Mouse (Mus musculus) stomach, postnatal 0 days (tissue): ENCODE data around the gene Eif5b. TPM values are rescaled to one million over a fixed set of nuclear protein-coding genes. Genes with fewer than 3 reads are reported as not detected.
A peak's percentile ranks its signal among the peaks of the same experiment; 100 is the strongest.

Experiments
- ATAC-seq: fragments of 200-750 bp; cut with Nextera tagmentation; 2 replicates; pipeline ENCODE4 v1.8.0; 2017; ENCODE audit not compliant: low FRiP score, low TSS enrichment
- DNase-seq: peaks from one replicate; pipeline ENCODE4 v3.0.0-alpha.2; 2016; ENCODE audit warnings: low spot score
- H3K27ac ChIP-seq: fragments of 300-500 bp; sonication (generic); replicated peaks from 2 replicates; pipeline ENCODE4 v1.5.1; 2014; ENCODE audit warnings: mild to moderate bottlenecking, control low read depth
- H3K27me3 ChIP-seq: fragments of 300-500 bp; sonication (generic); 2 replicates; pipeline ENCODE4 v1.6.1; 2014; ENCODE audit warnings: low read length; ENCODE audit not compliant: control insufficient read depth, insufficient read depth
- H3K36me3 ChIP-seq: fragments of 300-500 bp; sonication (generic); 2 replicates; pipeline ENCODE4 v1.6.1; 2014; ENCODE audit warnings: low read length, mixed read lengths; ENCODE audit not compliant: control insufficient read depth, insufficient read depth
- H3K4me1 ChIP-seq: fragments of 300-500 bp; sonication (generic); replicated peaks from 2 replicates; pipeline ENCODE4 v1.6.1; 2014; ENCODE audit warnings: antibody characterized with exemption; ENCODE audit not compliant: control insufficient read depth, insufficient read depth
- H3K4me2 ChIP-seq: fragments of 300-500 bp; sonication (generic); replicated peaks from 2 replicates; pipeline ENCODE4 v1.6.1; 2014; ENCODE audit warnings: low read depth, mild to moderate bottlenecking, control low read depth, moderate library complexity
- H3K4me3 ChIP-seq: fragments of 300-500 bp; sonication (generic); 2 replicates; pipeline ENCODE4 v1.5.1; 2014; ENCODE audit warnings: low read depth, low read length, control low read depth
- H3K9ac ChIP-seq: fragments of 300-500 bp; sonication (generic); 2 replicates; pipeline ENCODE4 v1.6.1; 2014; ENCODE audit warnings: mild to moderate bottlenecking, low read length, control low read depth, mixed read lengths
- H3K9me3 ChIP-seq: fragments of 300-500 bp; sonication (generic); 2 replicates; pipeline ENCODE4 v1.6.1; 2016; ENCODE audit warnings: low read length; ENCODE audit not compliant: control insufficient read depth
- CTCF ChIP-seq: IDR thresholded peaks from 2 replicates; pipeline ENCODE4 v1.5.1; 2016; ENCODE audit warnings: antibody characterized with exemption, low read depth, mild to moderate bottlenecking, moderate library complexity
- EP300 ChIP-seq: optimal IDR thresholded peaks from 2 replicates; pipeline ENCODE3; 2016; ENCODE audit warnings: antibody characterized with exemption
- WGBS: fragments of 180-500 bp; shearing (Covaris S2); extraction: QIAGEN DNeasy Blood & Tissue Kit; methylation state at CpG from one replicate; pipeline ENCODE4 v1.1.7; 2014; 5-methylcytosine and 5-hydroxymethylcytosine counted together
- polyA plus RNA-seq: library from polyadenylated mRNA; unstranded; fragments of >200 nt; fragmentation: Nextera tagmentation; extraction: Ambion mirVana; gene quantifications from 2 replicates; pipeline ENCODE4 v1.2.1, GENCODE M21; 2015

Gene Eif5b
- polyA plus RNA-seq = 15.6 and 17.7 TPM in 2 replicates

DNA sequence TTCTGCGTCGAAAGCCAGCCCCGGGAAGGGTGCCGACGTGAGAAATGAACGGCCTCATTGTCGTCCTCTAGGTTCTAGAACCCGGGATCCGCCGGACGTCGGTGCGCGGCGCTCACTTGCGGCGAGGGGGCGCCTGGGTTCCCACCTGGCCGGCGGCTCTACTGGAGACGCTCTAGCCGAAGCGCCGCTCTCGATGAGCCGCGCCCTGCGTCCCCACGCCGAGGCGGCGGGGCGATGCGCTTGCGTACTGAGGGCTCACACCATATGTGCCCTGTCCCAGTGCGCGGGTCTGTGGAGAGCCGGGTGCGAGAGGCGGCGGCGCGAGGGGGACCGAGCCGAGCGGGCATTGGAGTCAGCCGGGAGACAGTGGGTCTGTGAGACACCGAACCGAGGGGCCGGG lies at the start of gene Eif5b, which contains the start of gene Txndc9:
TSS of gene Eif5b (plus strand) at position 144 of the 400 bp plus-strand sequence.
TSS of gene Txndc9 (minus strand) at position 27 of the 400 bp plus-strand sequence.
- ATAC-seq = peak; percentile 93
- H3K36me3 ChIP-seq = peaks cover 14% of the 10 kb centered on the region; the same call in 1 of the 2 replicates
- no peak for TF ChIP-seq EP300
- TF ChIP-seq CTCF = peak; percentile 73
- H3K9me3 ChIP-seq = no peaks in the 10 kb centered on the region
- under 1% methylated on average over 49 of the region's 50 CpGs for WGBS
- H3K27me3 ChIP-seq = no peaks in the 10 kb centered on the region
- DNase-seq = peak; percentile 95
- peak within 1 kb of the TSS; percentile 94 for H3K9ac ChIP-seq
- no peaks in the 10 kb centered on the region; the same call in 1 of the 2 replicates for H3K4me1 ChIP-seq
- peak within 1 kb of the TSS; percentile 91 for H3K4me3 ChIP-seq
- peak within 1 kb of the TSS; percentile 73 for H3K4me2 ChIP-seq
- peak within 1 kb of the TSS; percentile 93 for H3K27ac ChIP-seq

DNA sequence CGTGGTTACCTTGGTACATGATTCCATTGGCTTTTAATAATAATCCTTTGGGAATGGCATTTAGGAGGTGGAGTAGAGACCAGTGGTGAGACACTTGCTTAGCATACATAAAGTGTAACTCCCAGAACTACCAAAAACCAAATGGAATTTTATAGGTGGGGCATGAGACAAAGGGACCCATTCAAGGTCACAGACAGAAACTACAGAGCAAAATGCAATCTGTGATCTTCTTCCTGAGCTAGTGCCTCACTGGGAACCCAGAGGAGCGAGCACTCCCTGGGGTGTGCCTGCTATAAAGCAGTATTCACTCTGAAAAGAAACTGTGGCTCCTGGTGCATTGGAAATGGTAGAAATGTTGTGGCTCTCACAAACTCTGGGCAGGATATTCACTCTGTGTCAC lies 48.9 kb upstream of the Eif5b start:
- H3K9ac ChIP-seq = no peak overlapping the region
- H3K9me3 ChIP-seq = no peaks in the 10 kb centered on the region
- no peak overlapping the region for H3K27ac ChIP-seq
- H3K4me2 ChIP-seq = no peak overlapping the region
- H3K4me1 ChIP-seq = no peaks in the 10 kb centered on the region
- DNase-seq = no peak
- 75% methylated on average over 2 of the region's 2 CpGs for WGBS
- no peak for ATAC-seq
- H3K36me3 ChIP-seq = no peaks in the 10 kb centered on the region
- no peak overlapping the region for H3K4me3 ChIP-seq
- TF ChIP-seq EP300 = no peak
- TF ChIP-seq CTCF = no peak
- no peaks in the 10 kb centered on the region for H3K27me3 ChIP-seq

DNA sequence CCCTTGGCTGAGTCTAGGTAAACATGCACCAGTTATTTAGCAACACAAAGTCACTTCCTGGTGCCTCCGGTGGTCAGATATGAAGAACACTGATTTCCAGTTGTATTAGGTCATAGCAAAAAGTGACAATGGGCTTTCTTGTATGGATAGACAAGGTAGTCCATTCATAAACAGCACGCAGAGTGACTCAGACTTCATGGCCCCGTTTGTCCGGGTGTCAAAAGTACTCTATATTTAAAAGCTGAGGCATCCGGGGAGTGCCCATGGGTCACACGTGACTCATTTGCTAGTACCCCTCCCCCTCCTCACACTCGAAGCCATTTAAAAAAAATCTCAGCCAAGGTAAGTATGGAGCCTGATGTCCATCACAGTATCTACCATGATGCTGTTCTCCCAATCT lies 43.0 kb upstream of the Eif5b start:
- DNase-seq = no peak
- TF ChIP-seq CTCF = no peak
- no peak for TF ChIP-seq EP300
- H3K9ac ChIP-seq = no peak overlapping the region
- H3K36me3 ChIP-seq = no peaks in the 10 kb centered on the region
- no peak overlapping the region for H3K4me3 ChIP-seq
- H3K27me3 ChIP-seq = no peaks in the 10 kb centered on the region
- no peaks in the 10 kb centered on the region for H3K9me3 ChIP-seq
- no peaks in the 10 kb centered on the region for H3K4me1 ChIP-seq
- no peak overlapping the region for H3K27ac ChIP-seq
- peak; percentile 45; the same call in 1 of the 2 replicates for ATAC-seq
- H3K4me2 ChIP-seq = no peak overlapping the region
- WGBS = 66% methylated on average over 7 of the region's 7 CpGs

DNA sequence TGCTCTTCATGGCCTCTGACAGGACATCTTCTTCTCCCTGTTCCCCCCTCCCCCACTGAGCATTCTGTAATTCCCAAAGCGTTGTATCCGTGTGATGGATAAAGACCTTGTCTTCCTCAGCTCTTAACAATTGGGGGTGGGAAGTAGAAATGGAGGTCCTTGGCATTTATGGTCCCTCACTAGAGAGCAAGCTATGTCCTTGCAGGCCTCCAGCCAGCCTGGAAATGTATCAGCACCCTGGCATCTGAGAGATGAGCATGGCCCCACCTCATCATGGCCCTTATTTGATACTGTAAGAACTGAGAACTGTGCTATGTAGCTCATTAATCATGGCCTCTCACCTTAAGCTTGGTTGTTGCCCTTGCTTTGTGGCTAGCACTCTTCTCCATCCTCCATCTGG lies 42.6 kb upstream of the Eif5b start:
- no peaks in the 10 kb centered on the region for H3K36me3 ChIP-seq
- ATAC-seq (no peak), DNase-seq (no peak)
- H3K9ac ChIP-seq = no peak overlapping the region
- no peaks in the 10 kb centered on the region for H3K4me1 ChIP-seq
- H3K4me3 ChIP-seq = no peak overlapping the region
- H3K27ac ChIP-seq = no peak overlapping the region
- no peak overlapping the region for H3K4me2 ChIP-seq
- 83% methylated on average over 2 of the region's 2 CpGs for WGBS
- no peaks in the 10 kb centered on the region for H3K27me3 ChIP-seq
- H3K9me3 ChIP-seq = no peaks in the 10 kb centered on the region
- no peak for TF ChIP-seq EP300
- no peak for TF ChIP-seq CTCF

DNA sequence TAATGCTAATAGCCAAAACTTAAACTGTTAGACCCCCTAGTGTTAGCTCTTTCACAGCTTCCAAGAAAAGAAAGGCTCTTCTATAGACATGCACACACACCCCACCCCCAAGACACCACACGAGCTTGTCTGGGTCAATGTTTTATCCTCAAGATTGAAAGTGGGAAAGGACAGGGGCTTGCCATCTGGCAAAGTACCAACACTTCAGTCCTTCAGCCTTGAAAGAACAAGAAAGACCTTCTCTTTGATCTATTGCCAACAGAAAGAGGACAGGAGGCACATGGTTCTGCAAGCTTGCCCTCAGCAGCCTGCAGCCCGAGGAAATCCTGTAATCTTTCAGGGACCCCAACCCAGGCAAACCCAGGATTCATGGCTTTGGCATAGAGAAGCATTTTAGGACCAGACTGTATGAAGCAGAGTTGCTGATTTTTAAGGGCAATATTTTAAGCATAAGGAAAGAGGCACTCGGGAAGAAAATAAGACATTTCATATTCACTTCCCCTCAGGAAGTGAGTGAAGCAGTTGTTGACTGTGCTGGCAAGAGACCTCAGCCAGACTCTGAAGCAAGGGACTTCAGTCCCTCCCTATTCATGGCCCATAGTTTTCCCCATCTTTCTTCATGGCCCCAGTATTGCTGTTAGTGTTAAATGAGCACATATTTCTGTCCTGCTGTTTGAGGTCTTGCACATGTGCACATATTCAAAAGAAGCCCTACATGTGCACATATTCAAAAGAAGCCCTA lies 40.9 kb upstream of the Eif5b start:
- no peak overlapping the region for H3K27ac ChIP-seq
- no peaks in the 10 kb centered on the region for H3K4me1 ChIP-seq
- no peaks in the 10 kb centered on the region for H3K9me3 ChIP-seq
- DNase-seq (no peak), ATAC-seq (no peak)
- TF ChIP-seq CTCF (no peak), EP300 (no peak)
- H3K36me3 ChIP-seq = no peaks in the 10 kb centered on the region
- no peak overlapping the region for H3K4me2 ChIP-seq
- H3K27me3 ChIP-seq = no peaks in the 10 kb centered on the region
- WGBS = 18% methylated on average over 3 of the region's 3 CpGs
- H3K4me3 ChIP-seq = no peak overlapping the region
- no peak overlapping the region for H3K9ac ChIP-seq

DNA sequence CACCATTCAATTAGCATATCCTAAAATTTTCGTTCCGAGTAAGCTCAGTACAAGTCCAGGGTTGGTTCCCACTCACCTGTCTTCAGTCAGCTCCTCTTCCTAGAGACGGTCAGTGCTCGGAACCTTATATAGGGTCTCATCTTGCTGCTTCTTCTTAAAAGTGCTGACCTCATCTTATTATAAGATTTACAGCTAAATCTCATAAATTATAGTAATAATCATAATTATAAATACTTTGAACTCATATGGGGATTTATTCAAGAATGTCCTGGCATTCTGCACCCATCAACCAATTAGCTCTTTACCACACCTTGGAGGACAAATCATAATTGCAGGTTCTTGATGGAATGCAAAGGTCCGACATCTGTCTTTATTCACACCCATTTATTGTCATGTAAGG lies 40.2 kb upstream of the Eif5b start, which contains the start of gene Lyg1:
TSS of gene Lyg1 (minus strand) at position 101 of the 400 bp plus-strand sequence.
- DNase-seq (no peak), ATAC-seq (no peak)
- TF ChIP-seq CTCF (no peak), EP300 (no peak)
- no peak within 1 kb of the TSS for H3K27ac ChIP-seq
- no peak within 1 kb of the TSS for H3K4me2 ChIP-seq
- H3K27me3 ChIP-seq = no peaks in the 10 kb centered on the region
- H3K4me3 ChIP-seq = no peak within 1 kb of the TSS
- no peaks in the 10 kb centered on the region for H3K4me1 ChIP-seq
- no peaks in the 10 kb centered on the region for H3K36me3 ChIP-seq
- H3K9me3 ChIP-seq = no peaks in the 10 kb centered on the region
- WGBS = 78% methylated on average over 5 of the region's 5 CpGs
- no peak within 1 kb of the TSS for H3K9ac ChIP-seq
